Mouse (Mus musculus) B cell, adult 2 months (primary cell): Measurements from ENCODE around the gene Tbc1d30.
A peak's percentile ranks its signal among the peaks of the same experiment; 100 is the strongest.

ENCODE experiments used
- DNase-seq, 2 experiments: peaks; one replicate each; pipeline ENCODE4 v3.0.0; 2022

Gene Tbc1d30

GRCm38 (mm10) chr10:121310511-121311221 lies 40.4 kb downstream of the Tbc1d30 start:
- peak; percentile 36 to 49 for DNase-seq

DNA sequence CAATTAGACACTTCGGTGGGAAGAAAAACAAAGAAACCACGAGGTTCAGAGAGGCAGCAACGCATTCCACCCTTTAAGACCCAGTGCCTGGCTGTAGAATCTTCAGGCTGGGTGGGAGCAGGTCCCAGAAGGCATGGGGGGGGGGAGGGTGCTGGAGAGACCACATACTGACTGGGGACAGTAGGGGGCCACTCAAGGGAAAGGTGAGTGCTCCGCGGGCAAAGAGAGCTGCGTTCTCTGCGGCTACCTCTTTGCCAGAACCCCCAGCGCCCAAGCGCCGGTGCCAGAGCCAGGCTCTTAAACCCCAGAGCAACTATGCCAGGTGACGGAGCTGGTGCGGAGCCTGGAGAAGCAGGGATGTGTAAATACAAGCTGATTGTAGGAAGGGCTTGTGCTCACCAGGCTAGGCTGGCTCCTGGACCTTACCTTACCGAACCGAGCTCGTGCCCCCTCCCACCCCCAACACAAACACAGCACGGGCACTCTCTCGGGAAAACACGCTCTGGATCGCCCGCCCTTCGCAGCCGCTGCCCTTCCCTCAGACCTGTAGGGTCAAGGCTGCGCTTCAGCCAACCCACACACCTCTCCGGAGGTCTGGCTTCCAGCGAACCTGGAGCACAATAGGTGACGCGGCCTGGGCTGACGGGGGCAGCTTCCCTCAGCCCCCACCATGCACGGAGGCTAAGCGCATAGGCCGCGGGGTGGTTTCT lies 41.1 kb downstream of the Tbc1d30 start:
- DNase-seq, result no peak

DNA sequence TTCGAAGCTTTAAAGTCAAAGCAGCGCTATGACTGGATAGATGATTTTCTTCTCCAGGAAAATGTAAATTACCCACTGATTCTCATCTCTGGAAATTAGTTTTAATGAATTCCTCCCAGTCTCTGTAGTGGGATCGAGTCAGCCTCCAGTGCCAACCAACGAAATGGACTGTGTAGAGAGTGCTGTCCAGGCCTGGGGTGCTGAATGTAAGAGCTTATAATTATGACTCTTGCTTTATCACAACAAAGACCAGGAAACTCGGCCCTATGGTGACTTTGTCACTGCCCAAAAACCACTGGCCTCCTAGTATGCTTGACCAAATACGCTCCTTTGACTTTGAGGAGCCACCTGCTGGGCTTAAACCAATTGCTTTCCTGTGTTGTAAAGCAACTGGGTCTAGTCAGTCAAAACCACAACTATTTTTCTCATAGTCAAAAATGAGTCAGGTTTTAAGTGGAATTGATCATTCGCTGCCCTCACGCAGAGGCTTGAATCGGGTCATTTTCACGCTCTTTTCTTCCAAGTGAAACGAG lies 41.9 kb downstream of the Tbc1d30 start:
- DNase-seq, result peak; percentile 30 to 34

GRCm38 (mm10) chr10:121305441-121305840 lies 45.6 kb downstream of the Tbc1d30 start:
- peak; percentile 12 to 15 for DNase-seq

- DNase-seq, result no peak
Observed at GRCm38 (mm10) chr10:121303559-121303958, 47.5 kb downstream of the Tbc1d30 start.

- DNase-seq, result peak; percentile 10 to 14
Observed at GRCm38 (mm10) chr10:121301868-121302267, 49.2 kb downstream of the Tbc1d30 start.

GRCm38 (mm10) chr10:121300659-121301058 lies 50.4 kb downstream of the Tbc1d30 start:
- DNase-seq, result no peak

- peak; percentile 15 to 24 for DNase-seq
Observed at GRCm38 (mm10) chr10:121297054-121297701, 53.9 kb downstream of the Tbc1d30 start.

GRCm38 (mm10) chr10:121294471-121294870 lies 56.6 kb downstream of the Tbc1d30 start:
- no peak for DNase-seq

- DNase-seq, result no peak
Observed at GRCm38 (mm10) chr10:121293829-121294228, 57.2 kb downstream of the Tbc1d30 start.

DNA sequence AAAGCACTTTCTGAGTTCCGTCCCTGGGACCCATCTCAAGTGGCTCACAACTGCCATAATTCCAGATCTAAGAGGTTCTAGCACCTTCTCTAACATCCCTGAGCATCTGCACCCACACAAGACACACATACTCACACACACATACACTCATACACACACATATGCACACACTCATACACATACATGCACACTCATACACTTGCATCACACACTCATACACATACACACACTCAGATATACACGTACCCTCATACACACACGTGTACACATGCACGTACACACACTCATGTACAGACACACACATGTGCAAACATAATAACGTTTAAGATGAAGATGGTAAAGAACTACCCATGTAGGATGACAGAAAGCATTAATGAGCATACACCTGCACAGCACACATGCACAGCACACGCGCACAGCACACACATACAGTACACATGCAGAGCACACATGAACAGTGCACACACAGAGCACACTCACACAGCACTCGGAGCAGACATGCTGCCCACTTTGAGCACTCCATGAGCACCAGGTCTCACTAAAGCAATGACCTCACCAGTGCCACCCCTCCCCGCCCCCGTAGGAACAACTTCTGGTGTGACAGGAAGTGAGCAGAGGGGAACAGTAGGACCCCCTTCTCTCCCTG lies 59.7 kb downstream of the Tbc1d30 start:
- no peak for DNase-seq

- no peak for DNase-seq
Observed at GRCm38 (mm10) chr10:121290682-121291078, 60.4 kb downstream of the Tbc1d30 start.

DNA sequence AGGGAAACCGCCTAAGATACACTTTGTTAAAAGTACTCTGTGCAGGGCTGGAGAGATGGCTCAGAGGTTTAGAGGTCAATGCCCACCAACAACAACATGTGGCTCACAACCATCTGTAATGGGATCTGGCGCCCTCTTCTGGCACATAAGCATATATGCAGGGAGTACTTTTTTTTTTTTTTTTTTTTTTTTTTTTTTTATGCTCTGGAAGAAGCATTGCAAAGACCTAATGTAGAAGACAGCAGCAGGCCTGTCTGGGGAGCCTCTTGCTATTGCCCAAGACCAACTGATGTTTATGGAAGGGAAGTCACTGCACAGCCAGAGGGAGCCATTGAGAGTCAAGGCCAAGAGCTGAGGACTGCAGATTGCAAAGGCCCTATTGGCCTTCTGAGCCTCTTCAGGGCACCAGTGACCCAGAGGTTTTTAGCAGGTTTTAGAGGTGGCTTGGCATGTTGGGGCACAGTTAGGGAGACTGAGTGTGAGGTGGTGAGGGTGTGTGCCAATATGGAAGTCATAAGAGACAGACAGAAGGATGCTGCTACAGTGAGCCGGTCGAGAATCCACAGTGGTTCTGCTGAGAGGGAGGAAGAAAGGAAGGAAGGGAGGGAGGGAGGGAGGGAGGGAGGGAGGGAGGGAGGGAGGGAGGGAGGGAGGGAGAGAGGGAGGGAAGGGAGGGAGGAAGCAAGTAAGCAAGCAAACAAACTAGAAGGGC lies 61.0 kb downstream of the Tbc1d30 start:
- DNase-seq, result peak; percentile 17 to 33

- DNase-seq, result no peak
Observed at GRCm38 (mm10) chr10:121282926-121283325, 68.2 kb downstream of the Tbc1d30 start.

GRCm38 (mm10) chr10:121282436-121282835 lies 68.6 kb downstream of the Tbc1d30 start:
- DNase-seq, result peak in 1 of 2 experiments; percentile 5

GRCm38 (mm10) chr10:121280943-121281342 lies 70.1 kb downstream of the Tbc1d30 start:
- no peak for DNase-seq

DNA sequence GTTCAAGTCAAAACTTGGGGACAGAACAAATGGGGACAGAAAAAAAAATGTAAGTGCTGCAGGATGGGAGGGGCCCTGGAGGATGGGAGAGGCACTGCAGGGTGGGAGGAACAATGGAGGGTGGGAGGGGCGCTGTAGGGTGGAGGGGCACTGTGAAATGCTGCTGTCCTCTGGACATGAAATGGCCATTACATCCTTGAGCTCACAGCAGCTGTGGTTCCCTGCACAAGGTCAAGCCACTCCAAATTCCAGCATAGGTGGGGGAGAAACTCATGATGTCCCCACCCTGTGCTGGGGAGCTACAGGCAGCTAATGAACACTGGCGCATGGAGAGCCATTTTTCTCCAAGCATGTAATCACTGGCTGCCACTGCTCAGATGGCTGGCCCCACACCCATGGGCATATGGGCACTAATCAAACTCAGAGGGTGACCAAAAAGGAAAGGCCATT lies 74.0 kb downstream of the Tbc1d30 start:
- DNase-seq, result no peak

DNA sequence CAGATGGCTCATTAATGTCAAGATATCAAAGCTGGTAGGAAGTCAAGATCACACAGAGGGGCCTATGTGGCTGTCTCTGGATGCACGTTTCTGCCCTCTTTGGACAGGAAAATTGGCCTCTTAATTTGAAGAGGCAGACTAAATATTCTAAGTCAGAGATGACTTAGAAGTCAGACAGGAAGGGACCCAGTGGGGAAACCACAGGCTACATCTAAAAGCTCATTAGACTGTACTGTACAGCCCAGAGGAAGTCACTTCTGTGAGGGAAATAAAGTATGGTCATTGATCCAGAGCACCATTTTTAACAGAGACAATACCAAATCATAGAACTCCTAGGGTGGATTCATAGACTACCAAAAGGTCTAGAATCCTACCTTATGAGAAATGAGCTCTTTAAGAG lies 76.1 kb downstream of the Tbc1d30 start:
- DNase-seq, result no peak

GRCm38 (mm10) chr10:121271002-121271401 lies 80.1 kb downstream of the Tbc1d30 start:
- DNase-seq, result no peak

- no peak for DNase-seq
Observed at GRCm38 (mm10) chr10:121268771-121269170, 82.3 kb downstream of the Tbc1d30 start.

GRCm38 (mm10) chr10:121264204-121264575 lies 86.9 kb downstream of the Tbc1d30 start:
- DNase-seq, result no peak

- no peak for DNase-seq
Observed at GRCm38 (mm10) chr10:121263520-121264203, 87.4 kb downstream of the Tbc1d30 start.
